Mouse (Mus musculus) c-Kit-positive CD71-negative TER-119-negative erythroid progenitor cells, embryonic 14.5 days (primary cell): ENCODE measurements around the gene Olfr273.
"Not testable (repeated sequence)": the region's sequence is repeated elsewhere in the genome, so short reads cannot be mapped to it uniquely, and the experiment has no call there.

Experiments used
- DNase-seq: peaks from one replicate; pipeline ENCODE4 v3.0.0-alpha.2; 2013; ENCODE audit warnings: low read depth

The Olfr273 gene

DNA sequence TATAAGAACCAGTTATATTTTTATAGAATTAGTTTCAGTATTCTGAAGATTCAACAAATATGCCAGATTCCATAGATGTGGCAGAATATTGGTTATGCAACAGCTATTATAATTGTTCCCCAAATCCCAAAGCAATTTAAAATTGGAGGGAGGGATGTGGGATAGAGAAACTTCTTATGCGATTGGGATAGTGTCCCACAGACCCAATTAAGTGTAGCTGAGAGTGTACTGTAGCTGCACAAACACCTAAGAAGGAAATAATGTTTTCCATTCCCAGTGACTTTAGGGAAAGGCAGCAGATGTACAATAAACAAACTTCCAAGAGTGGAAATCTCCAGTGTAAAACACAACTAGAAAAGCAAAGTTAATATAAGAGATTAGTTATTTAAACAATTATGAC is at the start of gene Olfr273:
Gene Olfr273, minus strand, starts transcription at position 101 of the 400 bp plus-strand sequence.
- DNase-seq, result no peak

DNA sequence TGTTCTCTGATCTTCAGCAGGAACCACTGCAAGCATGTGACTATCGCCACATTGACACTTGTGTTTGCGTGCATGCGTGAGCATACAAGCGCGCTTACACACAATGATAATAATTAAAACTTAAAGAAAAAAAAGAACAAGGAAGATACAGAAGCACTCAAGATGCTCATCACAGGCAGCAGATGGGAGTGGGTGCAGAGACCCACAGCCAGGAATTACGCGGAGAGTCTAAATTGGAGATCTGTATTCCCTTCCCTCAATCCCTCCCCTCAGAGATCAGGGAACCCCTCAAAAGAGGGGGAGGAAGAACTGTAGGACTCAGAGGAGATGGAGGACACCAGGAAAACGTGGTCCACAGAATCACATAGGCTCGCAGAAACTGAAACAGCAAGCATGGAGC is 5.1 kb upstream of the Olfr273 start:
- no peak for DNase-seq

DNA sequence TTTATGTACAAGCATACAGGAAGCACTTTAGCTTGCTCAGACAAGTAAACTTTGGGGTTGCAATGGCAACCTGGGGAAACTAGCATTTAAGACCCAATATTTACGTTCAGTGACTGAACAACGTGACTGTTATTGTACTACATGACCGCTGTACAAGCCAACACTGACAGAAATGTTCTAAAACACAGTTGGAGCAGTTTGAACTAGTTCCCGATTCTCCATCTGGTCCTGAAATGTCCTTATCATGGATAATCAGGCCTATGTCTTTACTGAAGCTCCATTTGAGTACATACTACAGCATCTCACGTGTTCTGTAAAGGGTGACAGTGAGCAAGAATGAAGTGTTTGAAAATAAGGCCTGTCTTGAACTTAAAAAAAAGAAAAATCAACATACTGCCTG is 9.4 kb downstream of the Olfr273 start:
- no peak for DNase-seq

DNA sequence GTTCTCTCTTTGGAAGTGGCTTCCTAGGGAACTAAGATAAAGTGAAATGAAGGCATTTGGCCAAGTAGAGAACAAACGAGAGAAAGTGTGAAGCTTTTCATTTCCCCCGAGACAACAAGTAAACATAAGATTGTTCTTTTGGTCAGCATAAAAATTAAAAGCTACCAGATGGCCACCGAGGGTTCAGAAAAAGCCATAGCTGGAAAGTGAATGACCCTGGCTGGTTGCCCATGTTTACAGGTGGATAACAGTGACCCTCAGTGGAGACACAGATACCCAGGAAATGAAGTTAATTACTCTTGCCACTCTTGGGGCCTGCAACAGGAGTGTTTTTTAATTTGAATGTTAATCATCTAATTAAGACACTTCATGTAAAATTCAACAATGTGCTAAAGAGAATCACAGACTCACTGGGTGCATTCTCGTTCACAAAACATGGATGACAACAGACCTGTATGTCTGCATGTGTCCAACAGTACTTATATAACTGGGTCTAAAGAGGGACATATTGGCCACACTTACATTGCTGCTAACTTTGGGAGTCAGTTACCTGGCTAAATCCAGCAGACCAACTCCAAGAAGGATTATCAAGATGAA is 9.9 kb downstream of the Olfr273 start:
- DNase-seq, result no peak

DNA sequence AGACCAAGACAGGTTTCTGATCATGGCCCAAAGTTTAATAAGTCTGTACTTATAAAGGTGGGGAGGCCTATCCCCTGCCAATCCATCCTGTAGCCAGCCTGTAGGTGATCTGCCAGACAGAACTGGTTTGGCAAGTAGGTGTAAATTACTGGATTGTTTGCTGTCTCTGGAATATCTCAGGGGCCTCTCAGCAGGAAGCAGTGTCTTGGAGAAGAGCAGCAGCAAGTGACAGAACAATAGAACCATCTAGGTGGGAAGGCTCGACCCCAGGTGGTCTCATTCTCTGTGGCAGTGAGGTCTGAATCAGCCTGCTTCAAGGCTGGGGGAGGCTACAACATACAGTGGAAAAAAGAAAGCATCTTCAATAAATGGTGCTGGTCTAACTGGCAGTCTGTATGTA is 13.6 kb downstream of the Olfr273 start:
- not testable (repeated sequence) for DNase-seq

DNA sequence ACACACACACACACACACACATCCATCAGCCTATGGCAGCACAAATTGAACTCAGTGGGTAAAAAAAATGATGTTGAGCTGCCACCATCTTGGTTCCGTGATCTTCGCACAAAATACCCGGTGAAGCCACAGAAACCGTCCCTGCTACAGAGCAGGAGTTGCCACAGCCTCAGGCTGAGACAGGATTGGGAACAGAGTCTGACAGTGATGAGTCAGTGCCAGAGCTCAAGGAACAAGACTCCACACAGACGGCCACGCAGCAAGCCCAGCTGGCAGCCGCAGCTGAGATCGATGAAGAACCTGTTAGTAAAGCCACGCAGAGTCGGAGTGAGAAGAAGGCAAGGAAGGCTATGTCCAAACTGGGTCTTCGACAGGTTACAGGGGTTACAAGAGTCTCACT is 37.7 kb downstream of the Olfr273 start:
- DNase-seq, result no peak

DNA sequence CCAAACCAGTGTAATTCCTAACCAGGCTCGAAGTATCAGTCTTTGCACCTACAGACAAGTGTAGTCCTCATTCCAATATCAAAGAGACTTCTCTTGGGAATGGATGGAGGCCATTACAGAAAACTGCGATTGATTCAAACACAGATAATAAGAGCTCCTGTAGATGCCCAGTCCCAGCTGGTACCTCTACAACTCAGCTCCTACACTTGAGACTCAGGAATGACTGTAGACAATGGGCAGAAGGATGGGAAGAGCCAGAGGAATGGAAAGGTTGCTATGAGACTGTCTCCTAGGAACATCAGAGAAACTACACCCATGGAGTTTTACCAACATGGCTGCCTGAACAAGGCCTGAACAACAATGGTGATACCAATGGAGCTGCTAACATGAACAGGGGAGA is 44.7 kb downstream of the Olfr273 start, which contains the start of gene Olfr275:
Gene Olfr275, plus strand, starts transcription at position 301 of the 400 bp plus-strand sequence.
- DNase-seq, result no peak

DNA sequence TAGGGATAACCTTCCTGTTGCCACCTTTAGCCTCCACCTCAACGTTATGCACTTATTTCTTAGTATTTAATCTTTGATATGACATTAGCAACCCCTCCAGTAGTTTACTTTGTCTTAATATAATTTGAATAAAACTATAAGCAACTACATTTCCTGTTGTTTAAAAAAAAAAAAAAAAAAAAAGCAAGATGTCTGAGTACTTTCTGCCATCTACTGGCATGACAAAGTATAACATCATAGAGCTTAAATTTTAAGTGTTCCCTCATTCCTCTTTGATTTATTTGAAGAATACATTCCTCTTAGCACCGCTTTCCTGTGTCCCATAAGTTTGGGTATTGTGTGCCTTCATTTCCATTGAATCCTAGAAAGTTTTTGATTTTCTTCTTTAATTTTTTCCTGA is 47.2 kb downstream of the Olfr273 start:
- no peak for DNase-seq
